Mouse (Mus musculus): Measurements from ENCODE around the gene Gja3.
A peak's percentile ranks its signal among the peaks of the same experiment; 100 is the strongest.
"Not testable (repeated sequence)": the region's sequence is repeated elsewhere in the genome, so short reads cannot be mapped to it uniquely, and the experiment has no call there.

The Gja3 gene

GRCm38 (mm10) chr14:57057563-57058321, at the start of gene Gja3:
TSS of gene Gja3 (minus strand) at chr14:57058100.
- peak; percentile 5 to 10 for DNase-seq (ENCODE audit: low spot score in 2 of 2)

- no peak for DNase-seq (ENCODE audit: low spot score in 2 of 2)
These were observed 49.2 kb upstream of the Gja3 start for GRCm38 (mm10) chr14:57107091-57107490.

- DNase-seq (ENCODE audit: low spot score in 2 of 2) = no peak
These were observed 47.8 kb upstream of the Gja3 start for GRCm38 (mm10) chr14:57105721-57106120.

- DNase-seq (ENCODE audit: low spot score in 2 of 2) = no peak
These were observed 47.2 kb upstream of the Gja3 start for GRCm38 (mm10) chr14:57105111-57105510.

- peak in 1 of 2 experiments; percentile 27 for DNase-seq (ENCODE audit: low spot score in 2 of 2)
These were observed 46.5 kb upstream of the Gja3 start, which contains the start of gene Gjb2 for GRCm38 (mm10) chr14:57104106-57105023. TSS of gene Gjb2 (minus strand) at chr14:57104702.

GRCm38 (mm10) chr14:57103711-57104105, 45.8 kb upstream of the Gja3 start:
- DNase-seq (ENCODE audit: low spot score in 2 of 2) = no peak

GRCm38 (mm10) chr14:57103121-57103520, 45.2 kb upstream of the Gja3 start:
- no peak for DNase-seq (ENCODE audit: low spot score in 2 of 2)

GRCm38 (mm10) chr14:57101623-57102022, 43.7 kb upstream of the Gja3 start:
- no peak for DNase-seq (ENCODE audit: low spot score in 2 of 2)

- no peak for DNase-seq (ENCODE audit: low spot score in 2 of 2)
These were observed 38.0 kb upstream of the Gja3 start for GRCm38 (mm10) chr14:57095855-57096254.

GRCm38 (mm10) chr14:57093029-57093428, 35.1 kb upstream of the Gja3 start:
- peak; percentile 12 to 34 for DNase-seq (ENCODE audit: low spot score in 2 of 2)

GRCm38 (mm10) chr14:57090001-57090400, 32.1 kb upstream of the Gja3 start:
- no peak for DNase-seq (ENCODE audit: low spot score in 2 of 2)

- DNase-seq (ENCODE audit: low spot score in 2 of 2) = no peak
These were observed 31.2 kb upstream of the Gja3 start for GRCm38 (mm10) chr14:57089107-57089506.

GRCm38 (mm10) chr14:57084180-57084668, 26.3 kb upstream of the Gja3 start:
- no peak for DNase-seq (ENCODE audit: low spot score in 2 of 2)

- DNase-seq (ENCODE audit: low spot score in 2 of 2) = no peak
These were observed 25.0 kb upstream of the Gja3 start for GRCm38 (mm10) chr14:57082863-57083262.

- DNase-seq (ENCODE audit: low spot score in 2 of 2) = no peak
These were observed 17.6 kb upstream of the Gja3 start for GRCm38 (mm10) chr14:57075537-57075936.

- not testable (repeated sequence) for DNase-seq (ENCODE audit: low spot score in 2 of 2)
These were observed 12.0 kb upstream of the Gja3 start for GRCm38 (mm10) chr14:57069906-57070305.

- no peak for DNase-seq (ENCODE audit: low spot score in 2 of 2)
These were observed 8.2 kb upstream of the Gja3 start for GRCm38 (mm10) chr14:57066053-57066452.

- peak in 1 of 2 experiments; percentile 52 for DNase-seq (ENCODE audit: low spot score in 2 of 2)
These were observed 2.2 kb upstream of the Gja3 start for GRCm38 (mm10) chr14:57060052-57060451.

GRCm38 (mm10) chr14:57057204-57057562, 717 bp downstream of the Gja3 start:
- no peak for DNase-seq (ENCODE audit: low spot score in 2 of 2)

- no peak for DNase-seq (ENCODE audit: low spot score in 2 of 2)
These were observed 5.2 kb downstream of the Gja3 start for GRCm38 (mm10) chr14:57052713-57053112.

GRCm38 (mm10) chr14:57043863-57044262, 14.0 kb downstream of the Gja3 start:
- no peak for DNase-seq (ENCODE audit: low spot score in 2 of 2)

GRCm38 (mm10) chr14:57041439-57041838, 16.5 kb downstream of the Gja3 start:
- DNase-seq (ENCODE audit: low spot score in 2 of 2) = no peak
